Mouse (Mus musculus) MEL (cell line): ENCODE data around the gene Pik3r1.

Experiments
- JUND ChIP-seq: IDR thresholded peaks from 2 replicates; pipeline ENCODE4 v1.6.1; 2011; ENCODE audit warnings: low read depth, mild to moderate bottlenecking, improper control_type of control experiment, low read length
- POLR2AphosphoS2 ChIP-seq: IDR thresholded peaks from 2 replicates; pipeline ENCODE4 v1.6.1; 2011; ENCODE audit warnings: low read length, improper control_type of control experiment
- ZKSCAN1 ChIP-seq: IDR thresholded peaks from 2 replicates; pipeline ENCODE4 v1.6.1; 2012; ENCODE audit warnings: low read depth, mild to moderate bottlenecking, inconsistent platforms, low read length, improper control_type of control experiment, moderate library complexity

- TF ChIP-seq ZKSCAN1, result no peak
- no peak for TF ChIP-seq JUND
- no peak for TF ChIP-seq POLR2AphosphoS2
These were observed 90.0 kb downstream of the Pik3r1 start for GRCm38 (mm10) chr13:101678036-101678435.
